Mouse (Mus musculus) kidney, embryonic 15.5 days (tissue): ENCODE measurements at regions not wholly inside any gene's neighbourhood (a gene's known extent, or its start where the extent isn't known, plus 50 kb on each side); places are given as distances from the start of the nearest gene placed in this dataset.
A peak's percentile ranks its signal among the peaks of the same experiment; 100 is the strongest.

ENCODE experiments used
- ATAC-seq: fragments of 200-750 bp; cut with Nextera tagmentation; replicated peaks from 2 replicates; pipeline ENCODE4 v1.8.0; 2017; ENCODE audit warnings: moderate TSS enrichment; ENCODE audit not compliant: low FRiP score
- H3K27ac ChIP-seq: fragments of 300-500 bp; sonication (generic); 2 replicates; pipeline ENCODE4 v1.5.1; 2015; ENCODE audit warnings: mild to moderate bottlenecking, inconsistent platforms
- H3K27me3 ChIP-seq: fragments of 300-500 bp; sonication (generic); 2 replicates; pipeline ENCODE4 v1.6.1; 2015; ENCODE audit warnings: inconsistent platforms
- H3K36me3 ChIP-seq: fragments of 300-500 bp; sonication (generic); 2 replicates; pipeline ENCODE4 v1.6.1; 2015; ENCODE audit warnings: inconsistent platforms
- H3K4me1 ChIP-seq: fragments of 300-500 bp; sonication (generic); 2 replicates; pipeline ENCODE4 v1.6.1; 2015; ENCODE audit warnings: inconsistent platforms
- H3K4me2 ChIP-seq: fragments of 300-500 bp; sonication (generic); 2 replicates; pipeline ENCODE4 v1.6.1; 2015; ENCODE audit warnings: moderate library complexity, mild to moderate bottlenecking, inconsistent platforms
- H3K4me3 ChIP-seq: fragments of 300-500 bp; sonication (generic); replicated peaks from 2 replicates; pipeline ENCODE4 v1.5.1; 2015; ENCODE audit warnings: mild to moderate bottlenecking, inconsistent platforms
- H3K9ac ChIP-seq: fragments of 300-500 bp; sonication (generic); 2 replicates; pipeline ENCODE4 v1.6.1; 2015; ENCODE audit warnings: mild to moderate bottlenecking, inconsistent platforms
- H3K9me3 ChIP-seq: fragments of 300-500 bp; sonication (generic); replicated peaks from 2 replicates; pipeline ENCODE4 v1.6.1; 2016; ENCODE audit warnings: inconsistent platforms
- WGBS: fragments of 180-500 bp; shearing (Covaris S2); methylation state at CpG from one replicate; pipeline ENCODE4 v1.1.7; 2015; ENCODE audit warnings: mixed read lengths; 5-methylcytosine and 5-hydroxymethylcytosine counted together

- 81% methylated on average over 12 of the region's 12 CpGs for WGBS
- no peak overlapping the region for H3K4me3 ChIP-seq
- H3K9me3 ChIP-seq: no peaks in the 10 kb centered on the region
- no peak overlapping the region for H3K4me2 ChIP-seq
- no peaks in the 10 kb centered on the region for H3K27me3 ChIP-seq
- peaks cover 14% of the 10 kb centered on the region for H3K4me1 ChIP-seq
- H3K36me3 ChIP-seq: no peaks in the 10 kb centered on the region
- H3K27ac ChIP-seq: no peak overlapping the region
- ATAC-seq: no peak
- no peak overlapping the region for H3K9ac ChIP-seq
These were observed 87.5 kb upstream of the Zfp648 start for GRCm38 (mm10) chr1:154113291-154114050.

DNA sequence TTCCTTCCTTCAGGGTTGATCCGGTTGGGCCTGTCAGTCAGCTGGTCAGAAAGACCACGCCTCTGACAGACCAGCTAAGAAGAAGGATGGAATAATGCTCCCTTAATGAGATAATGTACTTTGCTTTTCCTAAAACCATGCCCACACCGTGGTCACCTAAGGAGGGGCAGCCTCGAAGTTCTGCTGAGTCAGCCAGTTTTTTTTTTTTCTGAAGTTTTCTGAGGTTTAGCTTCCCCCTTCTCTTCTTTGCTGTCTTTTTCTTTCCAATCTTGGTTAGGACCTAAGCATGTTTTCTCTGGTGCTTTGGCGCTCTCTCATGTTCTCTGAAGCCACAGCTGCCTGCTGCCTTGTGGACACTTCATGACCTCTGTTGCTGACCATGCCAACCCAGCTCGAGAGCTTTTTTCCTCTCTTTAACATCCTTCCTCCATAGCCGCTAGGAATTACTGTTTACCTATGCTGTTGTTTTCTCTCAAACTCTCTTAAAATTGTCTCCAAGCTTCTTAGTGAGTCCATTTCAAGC, 84.7 kb upstream of the Zfp648 start:
- no peak for ATAC-seq
- Histone ChIP-seq H3K4me3 (no peak overlapping the region), H3K4me2 (no peak overlapping the region), H3K9me3 (no peaks in the 10 kb centered on the region), H3K27me3 (no peaks in the 10 kb centered on the region), H3K4me1 (peaks cover 15% of the 10 kb centered on the region), H3K36me3 (no peaks in the 10 kb centered on the region), H3K27ac (no peak overlapping the region), H3K9ac (no peak overlapping the region)
- WGBS: 76% methylated on average over 7 of the region's 7 CpGs

DNA sequence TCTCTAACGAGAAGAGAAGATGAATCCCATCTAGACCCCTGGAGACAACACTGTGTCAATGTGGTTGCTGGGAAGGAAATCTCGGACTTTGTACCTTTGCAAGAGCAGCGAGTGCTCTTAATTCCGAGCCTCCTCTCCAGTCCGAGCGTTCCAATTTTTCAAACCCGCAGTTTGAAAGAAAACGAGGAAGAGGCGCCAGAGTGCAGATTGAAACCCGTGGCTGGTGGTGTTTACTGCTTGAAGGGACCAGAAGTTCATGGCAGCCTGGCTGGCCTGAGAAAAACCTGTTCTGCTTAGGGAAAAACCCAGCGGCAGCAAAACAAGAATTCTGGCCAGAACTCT, 83.7 kb upstream of the Zfp648 start:
- Histone ChIP-seq H3K27me3 (no peaks in the 10 kb centered on the region), H3K36me3 (no peaks in the 10 kb centered on the region), H3K4me3 (no peak overlapping the region), H3K4me2 (peak overlapping the region; percentile 49), H3K9me3 (no peaks in the 10 kb centered on the region), H3K9ac (no peak overlapping the region), H3K4me1 (peaks cover 15% of the 10 kb centered on the region), H3K27ac (peak overlapping the region; percentile 48; the same call in 1 of the 2 replicates)
- ATAC-seq: no peak
- 43% methylated on average over 11 of the region's 11 CpGs for WGBS

GRCm38 (mm10) chr1:154117688-154118373, 83.2 kb upstream of the Zfp648 start:
- peak; percentile 72 for ATAC-seq
- 41% methylated on average over 20 of the region's 20 CpGs for WGBS
- H3K9ac ChIP-seq: no peak overlapping the region
- H3K4me1 ChIP-seq: peaks cover 15% of the 10 kb centered on the region
- H3K9me3 ChIP-seq: no peaks in the 10 kb centered on the region
- peak overlapping the region; percentile 17; the same call in 1 of the 2 replicates for H3K4me3 ChIP-seq
- H3K4me2 ChIP-seq: peak overlapping the region; percentile 49
- H3K36me3 ChIP-seq: no peaks in the 10 kb centered on the region
- no peaks in the 10 kb centered on the region for H3K27me3 ChIP-seq
- H3K27ac ChIP-seq: peak overlapping the region; percentile 48; the same call in 1 of the 2 replicates

DNA sequence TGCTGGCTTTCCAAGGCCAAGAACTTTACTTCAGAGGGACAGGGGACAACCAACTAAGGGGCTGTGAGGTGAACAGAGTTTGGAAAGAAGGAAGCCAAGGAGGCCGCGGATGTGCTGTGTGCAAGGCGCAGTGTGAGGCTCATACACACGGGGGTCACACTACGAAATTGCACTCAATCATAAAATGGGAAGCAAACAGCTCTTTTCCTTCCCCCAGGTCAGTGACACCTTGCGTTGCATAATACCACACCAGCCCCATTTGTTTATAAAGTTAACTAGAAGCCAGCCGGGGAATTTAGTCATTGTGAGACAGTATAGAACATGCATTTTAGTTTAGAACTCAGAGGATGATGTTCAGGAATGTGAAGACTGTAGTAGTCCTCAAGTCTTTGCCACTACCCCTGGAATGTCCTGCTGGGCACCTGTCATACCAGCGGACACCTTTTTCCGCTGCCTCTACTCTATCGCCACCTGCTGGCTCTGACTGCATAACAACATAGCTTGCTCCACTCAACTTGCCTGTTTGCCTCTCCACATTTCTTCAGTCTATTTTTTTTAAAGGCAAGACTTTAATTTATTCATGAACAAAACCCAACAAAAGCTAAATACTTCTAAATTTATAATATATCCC, 82.5 kb upstream of the Zfp648 start:
- Histone ChIP-seq H3K4me2 (peak overlapping the region; percentile 49; the same call in 1 of the 2 replicates), H3K36me3 (no peaks in the 10 kb centered on the region), H3K9me3 (no peaks in the 10 kb centered on the region), H3K27ac (no peak overlapping the region), H3K4me1 (peaks cover 15% of the 10 kb centered on the region), H3K27me3 (no peaks in the 10 kb centered on the region), H3K9ac (no peak overlapping the region), H3K4me3 (no peak overlapping the region)
- 47% methylated on average over 10 of the region's 10 CpGs for WGBS
- ATAC-seq: peak; percentile 53; the same call in 1 of the 2 replicates

GRCm38 (mm10) chr1:154119611-154120010, 81.4 kb upstream of the Zfp648 start:
- H3K4me2 ChIP-seq: no peak overlapping the region
- 88% methylated on average over 5 of the region's 5 CpGs for WGBS
- H3K36me3 ChIP-seq: no peaks in the 10 kb centered on the region
- no peak overlapping the region for H3K27ac ChIP-seq
- no peaks in the 10 kb centered on the region for H3K9me3 ChIP-seq
- no peak for ATAC-seq
- no peaks in the 10 kb centered on the region for H3K27me3 ChIP-seq
- H3K4me3 ChIP-seq: no peak overlapping the region
- H3K4me1 ChIP-seq: peaks cover 15% of the 10 kb centered on the region
- H3K9ac ChIP-seq: no peak overlapping the region

- H3K36me3 ChIP-seq: no peaks in the 10 kb centered on the region
- no peak for ATAC-seq
These were observed 80.3 kb upstream of the Zfp648 start for GRCm38 (mm10) chr1:154120693-154121092.

GRCm38 (mm10) chr1:154124981-154125380, 76.0 kb upstream of the Zfp648 start:
- H3K4me1 ChIP-seq: no peaks in the 10 kb centered on the region
- H3K36me3 ChIP-seq: no peaks in the 10 kb centered on the region
- H3K9me3 ChIP-seq: no peaks in the 10 kb centered on the region
- no peak overlapping the region for H3K4me3 ChIP-seq
- H3K9ac ChIP-seq: no peak overlapping the region
- no peak overlapping the region for H3K27ac ChIP-seq
- no peak overlapping the region for H3K4me2 ChIP-seq
- ATAC-seq: no peak
- no peaks in the 10 kb centered on the region for H3K27me3 ChIP-seq

More at GRCm38 (mm10) chr1:154120693-154121092, 80.3 kb upstream of the Zfp648 start:
- Histone ChIP-seq H3K4me1 (peaks cover 15% of the 10 kb centered on the region), H3K4me2 (no peak overlapping the region), H3K27ac (no peak overlapping the region), H3K9ac (no peak overlapping the region), H3K27me3 (no peaks in the 10 kb centered on the region), H3K9me3 (no peaks in the 10 kb centered on the region), H3K4me3 (no peak overlapping the region)
- WGBS: 17% methylated on average over 1 of the region's 1 CpGs

- Histone ChIP-seq H3K4me3 (no peak overlapping the region), H3K4me2 (no peak overlapping the region), H3K9me3 (no peaks in the 10 kb centered on the region), H3K27me3 (no peaks in the 10 kb centered on the region), H3K9ac (no peak overlapping the region), H3K27ac (no peak overlapping the region), H3K36me3 (no peaks in the 10 kb centered on the region), H3K4me1 (no peaks in the 10 kb centered on the region)
- ATAC-seq: no peak
- WGBS: 61% methylated on average over 4 of the region's 4 CpGs
These were observed 74.5 kb upstream of the Zfp648 start for GRCm38 (mm10) chr1:154126487-154126886.

DNA sequence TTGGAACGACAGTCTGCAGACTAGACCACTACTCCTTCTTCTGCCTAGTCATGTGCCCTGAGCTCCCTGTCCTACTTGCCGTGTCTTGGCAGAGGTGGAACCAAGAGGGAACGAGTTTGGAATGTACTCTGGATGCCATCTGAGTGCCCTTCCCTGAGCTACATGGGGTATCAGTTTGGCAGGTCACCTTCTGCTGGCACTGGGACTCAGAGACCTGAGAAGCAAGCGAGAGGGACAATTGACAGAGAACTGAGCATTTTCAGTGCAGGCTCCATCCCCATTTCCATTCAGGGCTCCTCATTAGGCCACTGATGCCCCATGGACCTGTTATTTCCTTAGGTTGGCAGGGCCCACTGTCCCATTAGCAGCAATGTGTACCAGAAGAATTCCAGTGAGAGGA, 61.5 kb upstream of the Zfp648 start:
- Histone ChIP-seq H3K4me2 (no peak overlapping the region), H3K4me3 (no peak overlapping the region), H3K36me3 (no peaks in the 10 kb centered on the region), H3K4me1 (no peaks in the 10 kb centered on the region), H3K9ac (no peak overlapping the region), H3K27ac (no peak overlapping the region), H3K9me3 (no peaks in the 10 kb centered on the region), H3K27me3 (no peaks in the 10 kb centered on the region)
- no peak for ATAC-seq
- 80% methylated on average over 4 of the region's 4 CpGs for WGBS

DNA sequence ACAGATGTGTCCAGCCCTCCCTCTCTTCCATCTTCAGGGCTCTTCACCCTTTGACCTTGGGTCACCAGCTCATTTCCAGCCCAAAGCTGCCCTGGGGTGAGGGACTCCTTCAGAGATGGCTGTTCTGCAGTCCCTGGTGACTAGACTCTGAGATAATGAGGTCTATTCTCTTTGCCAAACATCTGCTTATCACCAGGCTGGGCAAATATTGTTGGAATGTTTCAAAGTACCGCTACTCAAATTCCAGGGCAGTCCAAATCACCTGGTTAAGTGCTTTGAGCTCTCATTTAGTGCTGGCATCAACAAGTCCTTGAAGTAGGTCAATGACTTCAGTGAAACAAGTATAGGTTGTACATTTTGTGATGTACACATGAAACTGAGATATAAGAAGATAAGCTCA, 57.3 kb upstream of the Zfp648 start:
- WGBS: 83% methylated on average over 1 of the region's 1 CpGs
- ATAC-seq: no peak
- Histone ChIP-seq H3K4me1 (peaks cover 8% of the 10 kb centered on the region), H3K27ac (no peak overlapping the region), H3K4me3 (no peak overlapping the region), H3K4me2 (no peak overlapping the region), H3K36me3 (no peaks in the 10 kb centered on the region), H3K9me3 (no peaks in the 10 kb centered on the region), H3K9ac (no peak overlapping the region), H3K27me3 (no peaks in the 10 kb centered on the region)

GRCm38 (mm10) chr1:154147001-154147571, 53.9 kb upstream of the Zfp648 start:
- H3K9me3 ChIP-seq: no peaks in the 10 kb centered on the region
- no peak overlapping the region for H3K4me3 ChIP-seq
- 0 out of 2 replicates have a peak, but pooled peaks have one; percentile 66 for ATAC-seq
- no peaks in the 10 kb centered on the region for H3K27me3 ChIP-seq
- H3K4me2 ChIP-seq: no peak overlapping the region
- peaks cover 27% of the 10 kb centered on the region for H3K4me1 ChIP-seq
- 32% methylated on average over 3 of the region's 3 CpGs for WGBS
- H3K9ac ChIP-seq: no peak overlapping the region
- no peak overlapping the region for H3K27ac ChIP-seq
- H3K36me3 ChIP-seq: no peaks in the 10 kb centered on the region
